Mouse (Mus musculus) layer of hippocampus, postnatal 14 days (tissue): Measurements from ENCODE around the gene Syn3. TPM values are rescaled to one million over a fixed set of nuclear protein-coding genes. Genes with fewer than 3 reads are reported as not detected.

Source experiments
- DNase-seq, 2 experiments: peaks; one replicate each; pipeline ENCODE4 v3.0.0; 2021 to 2022; ENCODE audit warnings: low spot score in 2 of 2, mixed read lengths in 1 of 2
- total RNA-seq, 2 experiments: library from RNA; stranded (reverse); gene quantifications; 2 replicates each; pipeline ENCODE4 v1.2.3; 2021

Syn3 gene
- total RNA-seq, 2 experiments from 2014 or later, result 27.1 to 28.4 TPM

DNA sequence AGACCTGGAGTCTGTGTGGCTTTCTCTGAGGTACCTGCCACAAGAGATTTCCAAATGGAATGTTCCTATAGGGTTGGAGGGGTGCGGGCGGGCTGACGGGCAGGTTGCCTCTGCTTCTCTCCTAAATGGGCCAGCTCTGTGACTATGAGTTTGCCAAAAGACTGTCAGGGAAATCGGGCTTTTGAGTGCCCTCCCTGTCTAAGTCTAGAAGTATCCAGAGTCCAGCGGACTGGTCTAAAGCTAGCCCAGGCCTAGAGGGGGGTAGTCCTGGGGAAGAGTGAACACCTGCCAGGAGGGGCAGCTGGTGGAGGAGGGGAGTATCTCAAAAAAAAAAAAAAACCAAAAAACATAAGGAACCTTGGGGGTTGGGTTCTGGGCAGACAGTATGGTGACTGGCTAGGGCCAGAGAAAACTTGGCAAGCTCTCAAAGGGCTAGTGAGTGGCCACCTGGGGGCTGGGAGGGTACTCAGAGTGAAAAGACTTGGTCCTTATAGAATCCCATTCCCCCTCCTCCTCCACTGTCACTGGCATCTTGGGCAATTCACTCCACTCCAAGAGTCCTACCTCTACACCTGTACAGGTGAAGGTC is 180.1 kb downstream of the Syn3 start:
- DNase-seq, result no peak

DNA sequence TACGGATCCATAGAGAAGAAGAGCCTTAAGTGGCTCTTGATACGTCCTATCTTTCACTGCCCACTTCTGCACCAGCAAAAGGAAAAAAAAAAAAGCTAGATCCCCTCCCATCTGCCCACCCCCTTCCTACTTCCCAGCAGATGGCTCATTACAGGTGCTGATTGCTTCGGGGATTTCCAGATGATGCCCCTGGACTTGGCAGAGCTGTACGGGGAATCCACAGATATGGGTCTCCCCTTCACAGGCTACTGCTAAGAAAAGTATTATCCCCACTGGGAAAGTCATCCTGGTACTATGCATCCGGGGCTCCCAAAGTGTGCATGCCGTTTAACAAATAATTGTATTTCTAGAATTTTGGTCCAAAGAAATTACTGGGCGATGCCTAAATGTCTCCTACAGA is 181.1 kb downstream of the Syn3 start:
- no peak for DNase-seq

DNA sequence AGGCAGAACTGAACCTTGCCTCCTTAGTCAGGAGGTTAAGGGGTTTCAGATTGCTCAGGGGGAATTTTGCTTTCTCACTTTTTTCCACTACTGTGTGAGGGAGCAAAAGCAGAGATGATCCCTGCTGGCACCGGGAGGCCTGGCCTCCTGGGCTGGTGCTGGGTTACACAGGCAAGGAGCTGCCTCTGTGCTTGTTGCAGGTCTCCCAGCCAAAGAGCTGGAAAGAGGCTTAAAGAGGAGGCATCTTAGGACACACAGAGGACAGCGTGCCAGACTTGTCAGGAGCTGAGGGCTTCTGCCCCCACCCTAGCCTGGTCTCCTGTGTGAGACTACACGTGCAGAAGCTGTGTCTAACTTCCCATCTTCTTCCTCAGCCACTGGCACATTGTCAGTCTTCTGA is 183.2 kb downstream of the Syn3 start:
- DNase-seq, result no peak

DNA sequence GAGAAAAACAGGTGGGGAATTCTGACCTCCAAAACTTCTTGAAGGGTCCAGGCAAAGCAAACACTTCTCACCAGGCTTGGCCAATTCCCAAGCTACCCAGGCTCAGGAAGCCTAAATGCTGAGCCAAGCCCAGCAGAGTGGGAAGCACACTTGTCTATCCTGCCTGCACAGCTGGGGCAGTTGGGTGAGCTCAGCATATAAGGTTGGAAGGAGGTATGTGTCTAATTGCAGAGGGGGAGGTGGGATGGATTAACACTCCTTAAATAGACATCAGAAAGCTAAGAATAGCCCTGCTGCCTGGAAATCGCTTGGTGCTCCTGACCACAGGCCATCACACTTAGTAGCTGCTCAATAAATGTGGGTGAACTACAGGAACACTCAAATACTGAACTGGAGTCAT is 185.2 kb downstream of the Syn3 start:
- DNase-seq, result no peak

DNA sequence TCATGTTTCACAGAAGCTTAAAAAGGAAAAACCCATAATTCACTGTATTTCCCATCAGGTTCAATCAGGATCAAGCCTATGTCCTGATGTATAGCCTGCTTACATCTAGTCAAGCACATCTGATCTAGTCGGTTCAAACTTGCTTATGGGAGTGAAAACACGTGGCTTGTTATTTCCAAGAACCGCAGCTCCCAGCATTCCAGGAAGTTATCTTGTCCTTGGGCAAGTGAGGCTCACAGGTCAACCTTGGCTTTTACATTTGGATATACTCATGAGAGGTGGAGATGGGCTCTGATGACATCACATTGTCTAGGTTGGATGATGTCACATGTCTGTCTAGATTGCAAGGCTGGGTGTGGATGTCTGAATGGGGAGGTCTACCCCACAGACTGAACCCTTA is 185.7 kb downstream of the Syn3 start:
- no peak for DNase-seq

DNA sequence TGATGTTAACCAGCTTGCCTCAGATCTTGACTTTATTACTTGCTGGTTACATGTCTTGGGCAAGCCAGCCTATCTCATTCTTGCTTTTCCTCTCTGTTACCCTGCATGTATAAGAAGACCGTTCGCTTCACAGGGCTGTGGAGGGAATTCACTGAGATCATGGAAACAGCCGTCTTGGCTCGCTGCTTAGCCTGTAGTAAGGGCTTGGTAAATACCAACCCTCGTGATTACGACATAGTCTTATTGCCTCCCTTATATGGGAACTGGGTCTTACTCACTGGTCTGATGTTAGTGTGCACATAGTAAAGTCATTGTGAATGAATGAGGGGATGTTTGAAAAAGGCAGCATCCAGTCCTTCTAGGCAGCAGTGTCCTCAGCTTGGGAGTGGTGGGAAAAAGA is 188.2 kb downstream of the Syn3 start:
- no peak for DNase-seq

DNA sequence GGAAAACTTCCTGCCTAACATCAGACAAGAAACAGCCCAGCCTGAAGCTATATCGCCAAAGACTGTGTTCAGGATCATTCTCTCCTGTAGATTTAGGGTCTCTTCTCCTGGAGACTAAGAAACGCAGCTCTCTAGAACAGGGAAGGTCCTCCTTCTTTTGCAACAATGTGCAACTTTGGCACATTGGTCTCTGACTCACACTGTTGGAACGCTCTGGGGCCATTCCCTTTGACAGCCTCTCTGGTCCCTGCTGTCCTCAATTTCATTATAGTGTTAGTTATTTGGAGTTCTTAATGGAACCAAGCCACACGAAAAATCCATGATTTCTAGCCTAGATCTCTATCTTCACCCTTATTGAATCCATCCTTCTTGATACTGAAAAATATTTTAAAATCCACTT is 191.5 kb downstream of the Syn3 start:
- DNase-seq, result no peak

DNA sequence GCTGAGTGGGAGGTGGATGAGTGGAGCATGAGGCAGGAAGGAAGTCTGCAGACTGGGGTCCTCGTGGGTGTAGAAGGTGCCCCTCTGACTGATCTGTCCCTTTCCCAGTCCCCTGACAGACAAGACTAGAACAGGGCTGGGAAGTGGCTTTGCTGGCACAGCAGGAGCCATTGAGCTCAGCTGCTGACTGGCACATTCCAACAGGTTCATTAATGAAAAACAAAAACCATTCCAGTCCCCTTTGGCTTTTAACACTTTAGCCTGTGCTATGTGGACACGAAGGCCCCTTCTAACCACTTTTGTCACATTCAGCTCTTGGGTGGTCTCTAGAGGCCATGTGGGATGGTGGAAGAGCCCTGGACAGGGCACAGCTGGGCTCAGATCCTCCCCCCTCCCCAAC is 194.1 kb downstream of the Syn3 start:
- no peak for DNase-seq

DNA sequence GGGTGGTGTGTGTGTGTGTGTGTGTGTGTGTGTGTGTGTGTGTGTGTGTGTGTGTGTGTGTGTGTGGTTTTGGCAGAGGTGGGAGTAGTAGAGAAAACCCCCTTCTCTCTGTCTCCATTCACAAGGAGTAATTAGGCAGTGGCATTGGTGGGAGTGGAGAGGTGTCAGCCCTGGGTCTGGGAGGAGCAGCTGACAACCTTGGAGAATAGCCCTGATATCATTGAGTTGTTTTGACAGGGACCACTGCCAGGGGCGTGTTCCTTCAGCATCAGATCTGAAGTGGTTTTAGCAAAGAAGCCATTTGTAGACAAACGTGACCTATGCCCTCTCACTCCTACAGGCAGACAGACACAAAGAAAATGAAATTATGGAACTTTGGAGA is 195.2 kb downstream of the Syn3 start:
- DNase-seq, result no peak

DNA sequence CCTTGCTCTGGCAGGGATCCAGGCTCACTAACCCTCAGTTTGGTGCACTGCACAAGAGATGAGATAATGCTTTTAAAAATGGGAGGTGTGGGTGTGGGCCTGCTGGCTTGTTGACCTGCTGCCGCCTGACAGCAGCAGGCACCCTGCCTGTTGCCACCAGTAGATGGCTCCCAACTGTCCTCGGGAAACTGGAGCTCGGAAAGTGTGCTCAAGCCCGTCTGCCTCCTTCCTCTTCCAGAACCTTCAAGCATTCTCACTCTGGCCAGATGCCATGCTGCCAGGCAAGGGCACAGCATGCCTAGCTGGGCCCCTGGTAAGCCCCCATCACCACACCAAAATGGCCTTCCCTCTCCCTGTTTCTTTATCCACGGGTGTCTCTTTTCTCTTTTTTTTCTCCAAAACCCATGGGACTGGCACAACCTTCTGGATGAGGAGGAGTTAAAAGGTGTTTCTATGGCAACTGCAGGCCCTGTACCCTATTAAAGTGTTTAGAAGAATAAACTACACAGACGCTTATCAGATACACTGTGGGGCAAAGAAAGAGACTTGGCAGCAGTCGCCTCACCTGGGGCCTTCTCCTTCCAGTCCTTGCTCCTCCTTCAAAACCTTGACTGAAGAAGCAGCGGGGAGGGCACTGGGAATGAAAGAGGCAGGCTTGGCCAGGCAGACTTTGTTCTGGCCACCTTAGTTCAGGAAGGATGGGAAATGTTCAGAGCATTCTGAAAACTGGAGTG is 195.8 kb downstream of the Syn3 start:
- DNase-seq, result peak; percentile 70 to 80

DNA sequence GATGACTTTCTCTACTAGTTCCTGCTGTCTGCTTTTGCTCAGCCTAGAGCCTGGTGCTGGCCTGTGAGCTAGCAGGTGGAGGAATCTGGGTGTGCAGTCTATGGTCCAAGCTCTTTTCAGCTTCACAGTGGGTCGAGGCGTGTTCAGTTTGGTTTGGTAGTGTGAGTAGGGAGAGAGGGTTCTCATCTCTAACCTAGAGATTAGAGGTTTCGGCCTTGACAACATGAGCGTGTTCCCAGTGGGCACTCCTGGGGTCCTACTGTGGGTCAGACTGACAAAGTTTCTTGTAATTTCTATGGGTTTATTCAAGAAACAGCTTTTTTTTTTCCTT is 196.4 kb downstream of the Syn3 start:
- DNase-seq, result no peak

DNA sequence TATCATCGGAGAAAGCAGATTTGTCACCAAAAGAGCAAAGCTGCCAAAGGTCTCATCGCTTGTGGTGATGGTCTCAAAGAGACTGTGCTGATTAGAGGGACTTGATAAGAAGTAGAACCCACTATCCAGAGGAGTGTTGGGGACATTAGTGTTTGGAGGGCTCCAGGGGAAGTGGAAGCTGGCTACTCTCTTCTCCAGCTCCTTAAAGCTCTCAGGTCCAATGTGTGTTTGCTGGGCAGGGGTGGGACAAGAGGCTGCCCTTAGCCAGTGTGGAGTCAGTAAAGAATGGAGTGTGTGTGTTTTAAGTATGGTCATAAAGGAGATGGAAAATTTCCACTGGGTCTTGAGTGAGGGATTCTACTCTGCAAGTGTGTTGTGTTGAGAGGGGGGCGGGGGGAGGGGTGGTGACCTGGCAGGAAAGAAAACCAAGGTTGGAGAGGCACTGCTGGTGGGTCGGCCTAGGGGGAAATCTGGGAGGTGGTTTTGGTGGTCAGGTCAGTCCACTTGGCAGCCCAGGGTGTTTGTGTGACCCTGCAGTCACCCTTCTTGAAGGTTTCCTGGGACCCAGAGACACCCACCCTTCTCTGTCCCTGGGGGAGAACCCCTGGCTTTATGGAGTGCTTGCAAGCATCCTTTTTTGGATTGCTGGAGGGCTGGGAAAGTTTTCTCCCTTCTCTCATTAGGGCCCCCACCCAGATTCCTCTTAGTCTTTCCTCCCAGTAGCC is 196.9 kb downstream of the Syn3 start:
- no peak for DNase-seq

DNA sequence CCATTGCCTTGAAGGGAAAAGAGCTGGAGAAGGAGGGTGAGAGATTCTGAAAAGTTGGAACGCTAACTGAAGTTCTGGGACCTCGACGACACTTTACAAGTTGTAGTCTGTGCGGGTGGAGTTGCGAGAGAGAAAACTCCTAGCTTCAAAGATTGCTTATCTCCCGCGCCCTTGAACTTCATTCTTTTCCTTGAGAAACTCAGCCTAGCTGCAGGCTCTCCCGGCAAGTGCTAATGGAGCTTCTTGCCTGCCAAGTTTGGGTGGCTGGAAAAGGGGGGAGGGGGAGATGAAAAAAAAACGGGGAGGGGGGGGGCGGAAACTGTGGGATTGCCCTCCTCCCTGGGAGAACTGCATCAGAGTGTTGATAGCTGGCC is 197.6 kb downstream of the Syn3 start:
- no peak for DNase-seq

DNA sequence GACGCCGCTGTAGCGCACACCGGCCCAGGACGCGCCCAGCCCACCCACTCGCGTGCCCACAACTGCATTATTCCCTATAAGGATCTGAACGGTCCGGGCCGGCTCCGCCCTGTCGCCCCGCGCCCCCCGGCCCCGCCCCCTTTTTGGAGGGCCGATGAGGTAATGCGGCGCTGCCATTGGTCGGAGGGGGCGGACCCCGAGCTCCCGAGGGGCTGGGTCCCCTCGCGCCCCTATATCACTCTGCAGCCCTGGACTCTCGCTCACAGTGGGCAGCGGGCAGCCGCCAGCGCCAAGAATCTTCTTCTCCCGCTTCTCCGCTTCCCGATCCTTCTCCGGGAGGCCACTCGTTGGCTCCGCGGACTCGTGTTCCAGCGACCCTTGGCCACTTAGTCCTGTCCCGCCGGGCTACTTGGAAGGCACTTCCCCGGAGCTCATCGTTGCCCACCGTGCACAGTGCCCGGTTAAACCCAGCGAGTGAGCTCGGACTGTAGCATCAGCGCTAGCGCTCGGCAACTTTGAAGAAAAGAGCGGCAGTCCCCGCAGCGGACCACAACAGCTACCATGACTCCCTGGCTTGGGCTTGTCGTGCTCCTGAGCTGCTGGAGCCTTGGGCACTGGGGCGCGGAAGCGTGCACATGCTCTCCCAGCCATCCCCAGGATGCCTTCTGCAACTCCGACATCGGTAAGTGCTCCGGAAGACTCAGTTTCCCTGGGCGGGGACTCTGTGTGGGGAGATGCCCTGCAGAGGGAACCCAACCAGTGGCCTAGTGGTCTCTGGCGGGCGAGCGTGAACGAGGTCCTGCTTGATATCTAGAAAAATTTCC is 198.2 kb downstream of the Syn3 start, which contains the start of gene Timp3:
Timp3 (plus strand) TSS at position 80 of the 824 bp plus-strand sequence.
- DNase-seq, result peak; percentile 69 to 77

DNA sequence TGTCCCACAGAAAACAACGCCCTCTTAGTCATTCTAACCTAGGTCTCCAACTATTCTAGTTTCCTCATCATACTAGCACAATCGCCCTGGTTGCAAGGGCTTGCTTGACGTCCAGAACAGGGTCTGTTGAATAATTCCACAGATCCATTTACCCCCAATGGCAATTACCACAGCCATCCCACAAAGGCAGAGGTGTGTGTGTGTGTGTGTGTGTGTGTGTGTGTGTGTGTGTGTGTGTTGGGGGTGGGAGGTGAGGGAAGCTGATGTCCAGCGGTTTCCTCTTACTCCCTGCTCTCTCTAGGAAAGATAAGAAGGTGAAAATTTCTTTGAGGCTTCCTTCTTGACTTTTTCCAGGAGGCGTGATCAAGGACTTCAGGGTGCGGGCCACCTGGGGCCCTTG is 198.9 kb downstream of the Syn3 start:
- DNase-seq, result no peak

DNA sequence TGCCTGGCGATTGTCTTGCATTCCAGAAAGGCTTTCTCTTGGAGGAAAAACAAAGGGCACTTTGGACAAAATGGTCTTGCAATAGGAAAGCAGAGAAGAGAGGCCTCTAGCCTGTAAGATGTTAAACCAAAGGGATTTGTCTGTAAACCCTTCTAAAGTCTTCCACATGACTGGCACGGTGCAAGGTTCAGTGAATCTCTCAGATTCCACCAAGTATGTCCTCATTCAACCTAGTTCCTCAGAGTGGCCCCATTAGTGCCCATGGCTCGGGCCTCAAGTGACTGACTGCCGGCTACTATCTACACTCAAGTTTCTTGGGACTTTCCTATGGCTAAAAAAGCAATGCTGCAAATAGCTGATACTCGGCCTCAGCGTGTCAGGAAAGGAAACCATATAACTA is 200.4 kb downstream of the Syn3 start:
- DNase-seq, result no peak

DNA sequence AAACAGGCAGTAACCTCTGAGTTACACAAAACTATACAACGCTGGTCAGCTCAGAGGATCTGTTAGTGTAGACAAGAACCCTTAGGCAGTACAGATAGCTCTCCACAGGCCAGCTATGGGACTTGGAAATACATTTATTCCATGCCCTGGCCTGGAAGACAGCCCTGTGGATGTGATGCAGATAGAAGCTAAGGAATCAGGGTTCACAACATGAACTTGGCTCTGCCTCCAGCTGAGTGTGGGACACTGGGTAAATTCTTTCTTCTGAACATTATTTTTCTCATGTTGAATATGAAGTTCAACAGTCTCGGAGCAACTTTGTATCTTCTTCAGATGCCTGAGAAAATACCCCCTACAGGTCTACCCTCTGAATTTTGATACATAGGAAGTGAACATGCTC is 201.4 kb downstream of the Syn3 start:
- DNase-seq, result no peak

DNA sequence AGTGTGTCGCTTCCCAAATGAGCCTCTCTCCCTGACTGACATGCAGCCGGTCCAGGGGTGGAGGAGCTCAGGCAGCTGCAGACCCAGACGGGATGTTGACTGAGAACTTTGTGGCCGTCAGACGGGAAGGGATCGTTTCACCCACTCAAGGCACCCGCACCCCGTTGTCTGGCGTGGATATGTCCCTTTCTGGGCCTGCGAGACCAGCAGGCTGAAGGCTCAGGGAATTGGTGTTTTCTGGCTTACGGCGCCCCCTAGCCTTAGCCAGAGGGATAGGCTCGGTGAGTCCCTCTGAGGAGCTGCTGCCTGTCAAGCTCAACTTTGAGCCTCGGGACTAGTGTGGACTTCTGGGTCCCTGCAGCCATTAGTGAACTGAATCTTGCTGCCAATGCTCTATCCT is 202.6 kb downstream of the Syn3 start:
- peak; percentile 79 to 85 for DNase-seq

DNA sequence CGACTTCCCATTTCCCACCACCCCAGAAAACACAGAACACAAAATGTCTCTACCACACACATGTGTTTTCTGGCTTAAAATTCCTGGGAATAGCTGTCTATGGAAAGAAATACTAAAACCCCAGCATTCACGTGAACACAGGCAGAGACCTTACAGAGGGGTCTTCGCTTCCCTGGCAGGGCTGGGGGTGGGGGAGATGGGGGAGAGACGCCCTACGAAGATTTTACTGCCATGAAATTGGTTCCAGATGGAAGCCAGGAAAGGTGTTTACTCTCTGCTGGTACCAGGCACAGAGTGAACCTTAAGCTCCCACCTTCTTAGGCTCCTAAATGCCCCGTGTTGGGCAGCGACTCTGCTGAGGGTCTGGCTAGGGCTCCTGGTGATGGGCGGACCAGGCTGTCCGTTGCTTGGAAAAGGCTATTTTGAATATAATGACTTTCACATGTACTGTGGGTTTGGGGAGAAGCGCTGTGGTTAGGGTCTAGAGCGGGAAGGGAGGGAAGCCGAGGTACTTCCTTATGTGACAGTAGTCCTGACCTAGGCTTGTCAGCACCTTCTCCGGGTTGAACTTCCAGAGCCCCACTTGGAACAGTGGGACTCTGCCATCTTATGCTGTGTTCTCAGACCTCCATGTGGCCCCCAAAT is 203.1 kb downstream of the Syn3 start:
- DNase-seq, result no peak

DNA sequence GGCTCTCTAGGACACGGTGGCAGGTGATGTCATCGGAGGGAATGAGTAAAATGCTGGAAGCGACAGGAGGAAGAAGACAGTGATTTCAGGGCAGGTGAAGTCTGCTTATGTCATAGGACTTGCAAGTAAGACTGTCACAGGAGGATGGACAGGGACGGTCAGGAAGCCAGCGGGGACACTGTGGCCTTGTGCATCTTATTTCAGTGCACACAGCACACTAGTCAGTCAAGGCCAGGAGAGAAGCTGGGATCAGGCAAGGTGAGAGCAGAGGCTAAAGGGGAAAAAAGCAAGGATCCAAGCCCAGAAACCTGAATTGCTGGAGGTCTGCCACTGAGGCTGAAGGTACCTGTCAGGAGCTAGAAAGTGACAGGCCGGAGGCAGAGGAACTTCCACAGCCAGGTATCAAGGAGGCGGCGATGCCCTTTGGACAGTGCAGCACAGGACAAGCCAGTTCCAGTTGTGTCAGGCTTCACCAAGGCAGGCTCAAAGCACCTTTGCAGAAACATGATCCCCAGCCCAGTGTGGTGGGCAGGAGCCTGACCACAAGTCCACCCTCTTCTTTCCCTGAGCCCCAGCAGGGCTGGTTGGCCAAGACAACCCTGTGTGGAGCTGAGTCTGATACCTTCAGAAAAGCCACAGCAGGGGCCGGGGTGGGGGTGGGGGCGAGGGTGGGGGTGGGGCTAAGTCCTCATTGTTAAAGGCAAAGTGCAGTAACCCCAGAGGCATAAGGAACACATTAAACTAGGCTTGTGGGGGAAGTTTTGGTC is 203.9 kb downstream of the Syn3 start:
- no peak for DNase-seq

DNA sequence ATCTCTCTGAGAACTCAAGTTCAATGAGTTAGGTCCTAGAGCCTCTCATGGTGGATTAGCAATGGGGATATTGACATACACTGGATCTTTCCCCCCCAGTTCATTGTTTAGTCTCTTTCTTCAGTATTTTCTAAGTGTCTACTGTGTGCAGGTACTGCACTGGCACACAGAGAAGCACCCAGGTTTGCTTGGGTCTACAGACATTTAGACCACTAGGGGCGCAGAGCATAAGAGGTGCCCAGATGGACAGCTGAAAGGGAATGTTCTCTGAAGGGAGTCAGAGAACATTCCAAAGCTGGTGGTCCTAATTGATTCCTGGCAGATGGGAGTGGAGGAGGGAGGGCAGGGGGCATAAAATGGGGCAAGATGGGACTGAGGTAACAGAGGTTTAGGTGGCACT is 204.8 kb downstream of the Syn3 start:
- DNase-seq, result no peak
